Mouse (Mus musculus) E14TG2a.4 (cell line): Measurements from ENCODE around the gene Mael.

Experiments
- CTCF ChIP-seq: conservative IDR thresholded peaks from 2 replicates; pipeline ENCODE4 v1.5.1; 2014; ENCODE audit warnings: low read length
- NANOG ChIP-seq: IDR thresholded peaks from 2 replicates; pipeline ENCODE4 v1.6.1; 2014; ENCODE audit warnings: borderline replicate concordance, low read length, mixed read lengths
- POU5F1 ChIP-seq: IDR thresholded peaks from 2 replicates; pipeline ENCODE4 v1.6.1; 2014; ENCODE audit warnings: low read length, borderline replicate concordance

DNA sequence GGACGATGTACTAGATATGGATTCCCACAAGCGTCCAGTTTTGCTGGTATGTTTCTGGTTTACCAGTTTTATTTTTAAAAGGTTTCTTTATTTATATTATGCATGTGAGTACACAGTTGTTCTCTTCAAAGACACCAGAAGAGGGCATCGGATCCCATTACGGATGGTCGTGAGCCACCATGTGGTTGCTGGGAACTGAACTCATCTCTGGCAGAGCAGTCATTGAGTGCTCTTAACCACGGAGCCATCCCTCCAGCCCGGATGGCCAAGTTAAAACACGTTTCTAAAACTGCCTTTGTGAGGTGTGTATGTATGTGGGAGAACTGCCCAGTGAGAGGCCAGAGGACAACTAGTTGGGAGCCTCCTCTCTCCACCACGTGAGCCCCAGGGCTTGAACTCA, 79.9 kb downstream of the Mael start:
- TF ChIP-seq CTCF (no peak), NANOG (no peak), POU5F1 (no peak)
